In genomic region chr8:34474593-34474992, GRCm38 (mm10) we compare ENCODE assay signal across 13 mouse cellular contexts.
DNase-seq lines count a peak whose midpoint lies in the region; ATAC-seq and TF ChIP-seq lines count a peak whose summit lies in the region.
"Had no signal": no experiment of that assay in that cellular context is flagged by ENCODE, and none has a peak within 500 bp of the region (broad histone marks: within the 10 kb centered on the region; RNA-seq: fewer than 3 reads in every experiment).

No protein-coding gene starts in this region.

- no peak overlapping the region for H3K9ac ChIP-seq in heart, embryonic 12.5 days
- H3K9ac ChIP-seq: lung, embryonic 15.5 days; neural tube, embryonic 12.5 days had no signal

- no peak overlapping the region for H3K4me2 ChIP-seq in heart, embryonic 12.5 days
- H3K4me2 ChIP-seq: lung, embryonic 15.5 days; neural tube, embryonic 12.5 days had no signal

- peak; percentile 89 for DNase-seq in heart, adult 11 months
- no peak for DNase-seq in heart, postnatal 25 days (ENCODE audit: low spot score)
- peak; percentile 60 for DNase-seq in urinary bladder, postnatal 14 days (ENCODE audit: low spot score)
- no peak for DNase-seq in urinary bladder, postnatal 25 days (ENCODE audit: low spot score)
- peak; percentile 68 for DNase-seq in heart, postnatal 4 days
- no peak for DNase-seq in layer of hippocampus, adult 2 months (ENCODE audit: low spot score in 2 of 2)
- DNase-seq: cerebellum, adult 11-12 months; kidney, adult 9 months had no signal

- no peak for ATAC-seq in heart, embryonic 12.5 days (ENCODE audit: insufficient number of reproducible peaks, low FRiP score)
- ATAC-seq in granulocyte monocyte progenitor cell, adult 5-6 weeks (replicated peaks; ENCODE audit: poor library complexity, severe bottlenecking), result no peak

- WGBS in heart, embryonic 12.5 days, result 36% methylated on average over 7 of the region's 7 CpGs

- H3K27ac ChIP-seq in heart, embryonic 12.5 days (ENCODE audit: poor library complexity, severe bottlenecking), result peak overlapping the region; percentile 61; the same call in 1 of the 2 replicates
- H3K27ac ChIP-seq in layer of hippocampus, adult 2 months, result no peak overlapping the region
- H3K27ac ChIP-seq: forebrain, embryonic 10.5 days; lung, embryonic 15.5 days; neural tube, embryonic 12.5 days had no signal

- no peaks in the 10 kb centered on the region for H3K36me3 ChIP-seq in heart, embryonic 12.5 days
- H3K36me3 ChIP-seq: forebrain, embryonic 10.5 days; lung, embryonic 15.5 days; neural tube, embryonic 12.5 days had no signal

- intact Hi-C loops in heart, postnatal 25 days (cut with DNase I), result no loop called here

- H3K4me3 ChIP-seq in heart, embryonic 12.5 days, result no peak overlapping the region
- no peak overlapping the region for H3K4me3 ChIP-seq in layer of hippocampus, adult 2 months
- H3K4me3 ChIP-seq: forebrain, embryonic 10.5 days; lung, embryonic 15.5 days; neural tube, embryonic 12.5 days had no signal

- TF ChIP-seq CTCF in layer of hippocampus, adult 2 months (conservative IDR thresholded peaks at IDR 0.05), result no peak

- peaks cover 53% of the 10 kb centered on the region for H3K4me1 ChIP-seq in heart, embryonic 12.5 days (replicated peaks)

- no peaks in the 10 kb centered on the region for H3K9me3 ChIP-seq in heart, embryonic 12.5 days (replicated peaks)
- H3K9me3 ChIP-seq: forebrain, embryonic 10.5 days; lung, embryonic 15.5 days; neural tube, embryonic 12.5 days had no signal

- H3K27me3 ChIP-seq in heart, embryonic 12.5 days (replicated peaks), result no peaks in the 10 kb centered on the region
- H3K27me3 ChIP-seq: lung, embryonic 15.5 days; neural tube, embryonic 12.5 days had no signal

Comparison
In these comparisons a context has a peak if more than half of its experiments do, and no peak if none do; other contexts are left out.
1. DNase-seq: peak in heart, adult 11 months (single experiment), urinary bladder, postnatal 14 days (single experiment) and heart, postnatal 4 days (single experiment); none in heart, postnatal 25 days (single experiment), urinary bladder, postnatal 25 days (single experiment) and layer of hippocampus, adult 2 months (0 of 2).